Mouse (Mus musculus) kidney, adult 18-20 months (tissue): ENCODE results near the gene Uimc1.
A peak's percentile ranks its signal among the peaks of the same experiment; 100 is the strongest.

Experiments used
- DNase-seq: peaks from one replicate; pipeline ENCODE4 v3.0.0; 2021

The Uimc1 gene

GRCm38 (mm10) chr13:55024215-55024614 lies 75.9 kb downstream of the Uimc1 start:
- DNase-seq: no peak

GRCm38 (mm10) chr13:55022715-55023114 lies 77.4 kb downstream of the Uimc1 start:
- peak; percentile 14 for DNase-seq

DNA sequence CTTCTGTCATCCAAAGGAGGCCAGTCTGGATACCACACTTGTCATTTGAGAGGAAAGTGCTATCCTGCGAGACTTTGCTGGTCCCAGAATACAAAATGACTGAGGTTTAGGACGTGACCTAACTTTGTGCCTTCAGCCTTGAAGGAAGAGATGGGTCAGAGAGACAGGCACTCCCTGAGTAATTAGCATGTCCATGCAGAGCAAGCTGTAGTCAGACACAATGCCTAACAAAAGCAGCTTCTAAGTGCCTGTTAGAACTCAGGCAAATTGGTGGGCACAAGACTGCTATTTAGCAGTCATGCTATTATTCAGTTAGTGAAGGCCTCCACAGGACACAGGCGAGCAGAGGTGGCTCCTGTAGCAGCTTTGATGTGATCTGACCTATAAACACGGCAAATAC lies 77.8 kb downstream of the Uimc1 start:
- DNase-seq: no peak

DNA sequence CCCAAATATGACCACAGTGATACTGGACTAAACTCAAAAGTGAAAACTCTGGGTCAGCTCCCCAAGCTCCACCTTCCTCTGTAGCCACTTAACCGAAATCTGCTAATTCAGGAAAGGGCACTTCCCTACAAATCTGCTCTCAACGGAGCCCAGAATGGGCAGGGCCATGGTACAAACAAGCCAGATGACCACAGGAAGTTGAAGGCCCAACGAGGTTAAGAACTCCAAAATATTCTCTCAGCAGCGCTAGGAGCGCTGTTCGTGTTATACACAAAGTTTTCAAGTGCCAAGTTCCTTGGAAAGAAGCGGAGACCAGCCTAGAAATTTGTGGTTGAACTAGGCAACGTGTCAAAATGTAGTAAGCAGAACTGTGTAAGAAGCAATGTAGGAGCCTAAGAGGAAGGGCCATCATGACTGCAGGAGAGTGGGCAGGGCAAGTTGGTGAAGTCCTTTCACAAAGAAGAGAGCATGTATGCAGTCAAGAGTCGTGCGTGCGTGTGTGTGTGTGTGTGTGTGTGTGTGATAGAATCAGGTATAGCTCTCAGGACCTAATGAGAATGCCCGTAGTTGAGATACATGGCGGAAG lies 78.8 kb downstream of the Uimc1 start, which contains the start of gene Hk3:
TSS of gene Hk3 (minus strand) at position 192 of the 586 bp plus-strand sequence.
- DNase-seq: no peak

- no peak for DNase-seq
Measured at GRCm38 (mm10) chr13:55020051-55020450, 80.0 kb downstream of the Uimc1 start.

GRCm38 (mm10) chr13:55019181-55019580 lies 80.9 kb downstream of the Uimc1 start:
- DNase-seq: no peak

GRCm38 (mm10) chr13:55018700-55019099 lies 81.4 kb downstream of the Uimc1 start:
- no peak for DNase-seq

DNA sequence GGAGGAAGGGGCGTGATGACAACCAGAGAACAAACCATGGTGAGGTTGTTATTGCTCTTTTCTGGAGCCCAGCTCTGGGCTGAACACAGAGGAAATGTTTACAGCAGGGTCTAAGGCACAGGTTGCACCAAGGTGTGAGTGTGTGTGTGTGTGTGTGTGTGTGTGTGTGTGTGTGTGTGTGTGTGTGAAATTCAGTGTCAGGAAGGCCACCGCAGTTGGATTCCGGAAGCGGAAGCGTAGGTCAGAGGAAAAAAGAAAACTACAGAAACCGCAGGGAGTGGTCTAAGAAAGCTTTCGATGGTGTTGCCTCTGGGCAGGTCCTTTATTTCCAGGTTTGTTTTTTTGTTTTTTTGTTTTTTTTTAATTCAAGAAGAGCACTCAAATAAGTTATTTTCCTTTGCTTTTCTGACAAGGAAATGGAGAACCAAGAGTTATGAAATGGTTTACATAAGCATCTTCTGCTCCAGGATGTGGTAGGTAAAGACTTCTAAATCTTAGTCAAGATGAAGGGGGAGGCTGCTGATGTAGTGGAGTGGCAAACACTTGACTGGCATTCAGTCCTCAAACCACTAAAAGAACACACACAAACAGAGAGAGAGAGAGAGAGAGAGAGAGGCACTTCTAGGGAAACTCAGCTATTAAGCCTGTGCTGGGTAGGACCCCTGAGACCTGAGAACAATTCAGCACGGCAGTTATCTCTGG lies 82.1 kb downstream of the Uimc1 start:
- no peak for DNase-seq

DNA sequence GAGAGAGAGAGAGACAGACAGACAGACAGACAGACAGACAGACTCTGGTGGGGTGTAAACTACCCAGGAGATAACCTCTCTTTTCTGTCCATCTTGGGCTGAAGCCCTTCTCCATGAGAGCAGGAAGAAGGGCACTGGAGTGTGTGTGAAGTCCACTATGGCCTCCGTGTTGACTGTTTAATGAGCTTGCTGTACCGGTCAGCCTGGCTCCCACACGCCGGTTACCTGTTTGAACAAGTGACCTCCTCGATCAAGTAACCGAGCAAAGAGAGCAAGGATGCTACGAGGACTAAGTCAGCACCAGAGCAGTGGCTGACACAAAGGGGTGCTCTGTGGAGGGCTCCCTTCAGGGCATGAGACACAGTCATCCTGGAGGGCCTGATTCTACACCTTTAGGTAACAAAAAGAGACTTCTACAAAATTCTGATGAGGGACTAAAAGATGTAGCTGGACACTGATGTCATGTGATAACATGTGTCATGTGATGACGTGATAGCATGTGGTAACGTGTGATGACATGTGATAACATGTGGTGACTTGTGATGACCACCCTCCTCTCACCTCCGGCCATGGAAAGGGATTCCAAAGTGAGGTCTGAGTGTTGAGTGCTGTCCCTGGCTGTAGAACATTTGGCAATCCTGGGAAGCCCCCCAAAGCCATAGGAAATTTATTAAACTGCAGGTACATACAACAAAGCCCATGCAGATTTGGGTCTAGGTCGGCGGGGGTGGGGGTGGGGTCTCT lies 82.8 kb downstream of the Uimc1 start:
- DNase-seq: no peak

GRCm38 (mm10) chr13:55014451-55014850 lies 85.6 kb downstream of the Uimc1 start:
- no peak for DNase-seq

DNA sequence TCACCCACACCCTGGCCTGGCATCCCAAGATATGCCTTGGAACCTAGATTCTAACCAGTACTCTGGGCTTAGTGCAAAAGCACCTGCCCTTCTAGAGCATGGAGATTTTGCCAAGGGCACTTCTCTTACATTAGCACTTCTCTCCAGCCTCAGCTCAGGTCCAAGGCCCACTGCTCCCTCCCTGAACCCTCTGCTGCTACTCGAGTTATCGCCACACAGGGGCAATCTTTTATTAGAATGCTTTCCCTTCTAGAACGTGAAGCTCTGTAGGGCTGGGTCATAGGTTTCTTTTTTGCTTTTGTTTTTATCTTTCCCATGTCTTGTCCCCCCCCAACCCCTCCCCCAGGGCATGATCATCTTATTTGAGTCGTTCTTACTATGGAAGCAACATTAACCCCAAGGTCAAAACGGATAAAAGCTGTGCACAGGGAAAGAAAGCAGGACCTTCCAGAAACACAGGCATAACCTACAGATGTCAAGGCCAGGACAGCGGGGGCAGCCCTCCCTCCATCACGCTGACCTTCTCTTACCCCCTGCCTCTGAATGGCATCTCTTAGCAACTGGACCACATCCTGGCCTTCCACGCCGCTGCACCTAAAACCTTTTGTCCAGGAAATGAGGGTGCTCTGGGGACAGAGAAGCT lies 86.3 kb downstream of the Uimc1 start:
- DNase-seq: no peak

GRCm38 (mm10) chr13:55011981-55012478 lies 88.1 kb downstream of the Uimc1 start:
- no peak for DNase-seq

- DNase-seq: no peak
Measured at GRCm38 (mm10) chr13:55011103-55011502, 89.0 kb downstream of the Uimc1 start.

DNA sequence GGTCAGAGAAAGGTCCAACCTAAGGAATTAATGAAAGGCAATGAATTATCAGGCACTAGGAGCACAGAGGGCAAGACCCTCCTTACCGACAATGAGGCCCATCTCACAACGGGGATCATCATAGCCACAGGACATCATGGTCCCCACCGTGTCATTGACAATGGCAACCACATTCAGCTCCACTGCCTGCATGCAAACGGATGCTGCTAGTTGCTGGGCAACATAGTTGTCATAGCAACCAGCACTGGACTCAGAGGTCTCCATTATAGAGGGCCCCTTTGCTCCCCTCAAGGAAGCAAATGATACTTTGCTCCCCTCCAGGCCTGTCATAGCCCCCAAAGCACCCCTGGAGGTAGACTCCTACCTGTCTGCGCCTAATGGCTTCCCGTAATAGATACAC lies 91.5 kb downstream of the Uimc1 start:
- DNase-seq: no peak

DNA sequence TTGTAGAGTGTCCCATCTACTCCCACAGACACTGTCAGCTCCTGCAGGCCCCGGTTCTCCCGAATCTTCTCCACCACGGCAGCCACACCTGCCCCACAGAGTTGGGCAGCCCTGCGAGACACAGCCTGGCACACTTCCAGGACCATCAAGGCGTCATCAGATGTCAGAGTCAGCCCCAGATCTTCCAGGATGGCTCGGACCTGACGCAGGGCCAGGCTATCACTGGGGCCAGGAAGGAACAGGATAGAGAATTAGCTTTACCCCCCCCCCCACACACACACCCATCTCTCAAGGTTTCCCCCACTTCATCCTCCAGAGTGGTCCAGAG lies 93.7 kb downstream of the Uimc1 start:
- DNase-seq: no peak

DNA sequence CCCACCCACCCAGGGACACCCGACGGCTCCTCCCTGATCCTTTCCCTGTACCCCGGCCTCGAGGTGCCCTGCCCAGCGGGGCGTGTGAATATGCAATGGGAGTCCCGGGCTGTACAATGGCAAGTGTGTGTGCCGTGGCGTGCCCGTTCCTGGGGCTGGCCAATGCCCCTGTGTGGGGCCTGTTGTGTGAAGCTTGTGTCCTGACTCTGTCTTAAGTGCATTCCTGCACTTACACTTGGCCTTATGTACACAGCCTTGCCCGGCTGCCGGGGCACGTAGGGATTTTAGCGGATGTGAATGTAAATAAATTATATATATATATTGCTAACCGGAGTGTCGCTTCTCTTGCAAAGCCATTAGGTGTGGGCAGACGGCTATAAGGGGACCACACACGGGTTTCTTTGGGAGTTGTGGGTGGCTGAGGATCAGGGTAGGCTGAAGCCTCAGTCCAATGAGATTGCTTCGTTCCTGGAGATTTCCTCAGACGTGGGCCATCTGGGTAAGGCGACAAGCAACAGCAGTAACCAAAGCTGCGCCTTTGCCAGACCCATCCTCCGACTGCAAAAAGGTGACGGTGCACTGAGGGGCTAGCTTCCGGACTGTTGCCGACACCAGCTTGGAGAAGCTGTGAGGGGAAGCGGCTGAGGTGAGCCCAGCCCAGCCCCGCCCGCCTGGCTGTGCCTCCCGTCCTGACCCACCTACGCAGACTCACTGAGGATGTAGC lies 94.2 kb downstream of the Uimc1 start:
- DNase-seq: no peak

- no peak for DNase-seq
Measured at GRCm38 (mm10) chr13:55004646-55005045, 95.5 kb downstream of the Uimc1 start.

- no peak for DNase-seq
Measured at GRCm38 (mm10) chr13:55002090-55002489, 98.0 kb downstream of the Uimc1 start.

- no peak for DNase-seq
Measured at GRCm38 (mm10) chr13:55000433-55000832, 99.7 kb downstream of the Uimc1 start.

DNA sequence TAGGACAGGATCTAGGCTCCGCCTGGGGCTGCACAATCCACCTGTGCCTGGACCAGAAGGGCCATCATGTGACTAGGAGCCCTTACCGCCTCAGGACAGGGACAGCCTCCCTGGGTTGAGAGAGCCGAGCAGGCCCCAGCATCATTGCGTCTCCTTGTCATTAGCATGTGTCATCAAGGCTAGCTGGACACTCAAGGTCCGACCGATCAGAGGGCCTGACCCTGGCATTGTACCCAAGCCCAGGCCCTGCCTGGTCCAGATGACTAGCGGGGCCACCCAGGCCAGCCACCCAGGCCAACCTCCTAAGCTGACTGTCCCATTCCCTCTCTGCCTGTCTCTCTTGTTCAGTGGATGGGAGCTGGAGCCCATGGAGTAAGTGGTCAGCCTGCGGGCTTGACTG lies 102.5 kb downstream of the Uimc1 start:
- DNase-seq: no peak

DNA sequence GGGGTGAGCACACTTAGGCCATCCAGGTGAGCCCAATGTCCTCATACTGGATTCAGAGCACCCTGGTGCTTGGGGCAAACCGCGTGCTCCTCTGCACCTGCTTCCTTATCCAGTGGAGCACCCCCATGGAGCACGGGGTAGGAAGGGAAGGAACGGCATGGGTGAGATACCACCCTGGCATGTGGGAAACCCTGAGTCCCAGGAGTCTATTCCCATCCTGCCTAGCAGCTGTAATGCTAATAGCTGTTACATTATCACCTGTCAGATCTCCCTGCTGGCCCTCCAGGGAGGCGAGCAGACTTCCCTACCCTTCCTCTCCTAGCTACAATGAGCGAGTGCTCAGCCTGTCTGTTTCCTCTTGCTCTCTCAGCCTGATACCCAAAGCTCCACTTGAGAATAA lies 104.9 kb downstream of the Uimc1 start:
- DNase-seq: no peak

GRCm38 (mm10) chr13:54994576-54994975 lies 105.5 kb downstream of the Uimc1 start:
- DNase-seq: no peak

- no peak for DNase-seq
Measured at GRCm38 (mm10) chr13:54992215-54992614, 107.9 kb downstream of the Uimc1 start.
